Mouse (Mus musculus) ZHBTc4 (cell line): ENCODE results near the gene Pcsk6.
"Not testable (repeated sequence)": the region's sequence is repeated elsewhere in the genome, so short reads cannot be mapped to it uniquely, and the experiment has no call there.

Experiments used
- DNase-seq: peaks from one replicate; pipeline ENCODE4 v3.0.0-alpha.2; 2011; ENCODE audit warnings: low read depth, low spot score

The Pcsk6 gene

DNA sequence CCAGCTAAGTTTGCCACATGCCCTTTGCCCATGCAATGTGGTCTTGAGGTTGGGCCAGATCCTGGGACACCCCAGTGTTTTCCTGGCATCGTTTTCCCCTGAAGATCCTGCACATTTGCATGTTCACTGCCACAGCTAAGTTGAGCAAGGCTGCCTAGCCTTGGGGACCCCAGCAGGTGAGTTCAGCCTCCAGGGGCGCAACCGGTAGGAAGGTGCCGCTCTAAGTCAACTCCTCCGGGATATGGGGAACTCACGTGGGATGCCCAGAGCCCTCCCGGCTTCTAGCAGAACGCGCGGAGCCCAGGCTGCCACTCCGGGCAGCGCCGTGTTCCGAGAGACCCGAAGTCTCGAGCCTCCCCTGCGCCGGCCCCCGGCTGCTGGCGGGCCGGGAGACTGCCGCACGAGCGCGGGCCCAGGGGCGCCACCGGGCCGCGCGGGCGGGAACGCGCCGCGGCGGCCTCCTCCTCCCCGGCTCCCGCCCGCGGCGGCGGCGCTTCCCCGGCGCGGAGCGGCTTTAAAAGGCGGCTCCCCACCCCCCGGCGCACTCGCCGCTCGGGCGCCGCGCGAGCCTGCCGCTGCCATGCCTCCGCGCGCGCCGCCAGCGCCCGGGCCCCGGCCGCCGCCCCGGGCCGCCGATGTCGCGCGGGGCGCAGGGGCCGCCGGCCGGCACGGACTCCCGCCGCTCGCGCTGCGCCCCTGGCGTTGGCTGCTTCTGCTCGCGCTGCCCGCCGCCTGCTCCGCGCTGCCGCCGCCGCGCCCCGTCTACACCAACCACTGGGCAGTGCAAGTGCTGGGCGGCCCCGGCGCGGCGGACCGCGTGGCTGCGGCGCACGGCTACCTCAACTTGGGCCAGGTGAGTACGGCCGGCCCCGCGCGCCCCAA is at the start of gene Pcsk6:
TSS of gene Pcsk6 (plus strand) at position 144 of the 882 bp plus-strand sequence.
- peak; percentile 76 for DNase-seq

DNA sequence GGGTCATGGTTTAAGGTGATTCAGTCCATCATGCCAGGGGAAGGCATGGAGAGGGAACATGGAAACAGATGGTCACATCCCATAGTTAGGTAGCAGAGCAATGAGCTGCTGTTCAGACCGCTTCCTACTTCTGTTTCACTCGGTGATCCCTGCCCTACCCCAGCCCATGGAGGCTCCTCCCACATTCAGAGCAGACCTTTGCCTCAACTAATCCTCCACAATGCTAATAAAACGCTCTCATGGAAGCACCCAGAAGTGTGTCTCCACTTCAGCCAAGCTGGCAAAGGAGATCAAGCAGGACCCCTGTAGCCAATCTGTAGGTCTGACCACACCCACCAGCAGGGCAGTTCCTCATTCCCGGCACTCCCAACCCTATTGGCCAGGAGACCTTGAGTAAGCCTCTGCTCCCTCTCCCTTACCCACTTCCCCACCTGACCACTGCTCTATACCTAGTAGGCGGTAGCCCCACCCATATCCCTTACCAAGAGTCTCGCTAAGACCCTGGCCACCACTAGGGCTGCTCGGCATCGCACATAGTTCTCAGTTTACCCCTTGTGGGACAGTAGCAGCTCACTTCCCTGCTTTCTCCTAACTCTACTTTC is 47.8 kb upstream of the Pcsk6 start:
- DNase-seq = peak; percentile 19

DNA sequence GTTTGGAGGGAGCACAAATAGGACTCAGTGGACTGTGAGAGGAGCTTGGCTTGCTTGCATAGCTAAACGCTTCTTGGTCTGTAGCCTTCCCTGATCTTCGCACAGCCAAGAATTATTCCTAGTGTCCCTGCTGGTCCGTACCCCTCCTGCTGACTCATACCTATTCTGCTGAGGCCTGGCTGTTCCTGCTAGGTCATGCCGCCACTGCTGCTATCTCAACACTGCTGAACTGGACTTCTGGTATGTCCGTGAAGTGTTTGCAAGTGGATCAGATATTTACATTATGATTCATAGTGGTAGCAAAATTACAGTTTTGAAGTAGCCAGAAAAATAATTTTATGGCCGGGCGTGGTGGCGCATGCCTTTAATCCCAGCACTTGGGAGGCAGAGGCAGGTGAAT is 44.0 kb upstream of the Pcsk6 start:
- no peak for DNase-seq

DNA sequence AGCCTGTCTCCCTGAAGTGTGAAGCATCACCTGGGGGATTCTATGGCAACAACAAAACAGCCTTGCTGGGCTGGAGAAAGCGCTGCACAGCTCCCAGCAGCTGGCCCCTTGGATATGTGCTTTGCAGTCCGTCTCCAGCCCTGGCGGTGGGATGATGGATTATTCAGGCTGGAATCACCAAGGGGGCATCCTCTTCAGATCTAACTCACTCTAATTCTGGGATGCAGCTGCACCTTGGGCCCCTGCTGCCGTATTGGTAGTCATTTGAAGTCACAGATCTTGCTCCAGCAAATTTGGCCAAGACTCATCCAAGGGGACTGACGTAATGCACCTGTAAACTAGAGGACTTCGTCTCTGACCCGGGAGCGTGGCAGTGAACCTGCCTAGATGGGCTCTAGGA is 41.1 kb upstream of the Pcsk6 start:
- no peak for DNase-seq

DNA sequence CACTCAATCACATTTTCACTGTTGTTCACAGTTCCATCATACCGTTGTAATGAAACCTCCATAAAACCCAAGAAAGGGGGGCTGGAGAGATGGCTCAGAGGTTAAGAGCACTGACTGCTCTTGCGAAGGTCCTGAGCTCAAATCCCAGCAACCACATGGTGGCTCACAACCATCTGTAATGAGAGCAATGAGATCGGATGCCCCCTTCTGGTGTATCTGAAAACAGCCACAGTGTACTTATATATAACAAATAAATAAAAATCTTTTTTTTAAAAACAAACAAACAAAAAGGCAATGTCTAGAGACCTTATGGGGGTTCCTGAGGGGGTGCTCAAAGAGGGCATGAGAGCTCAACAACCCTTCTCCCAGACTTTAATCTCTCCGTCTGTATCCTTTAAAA is 39.6 kb upstream of the Pcsk6 start:
- DNase-seq = not testable (repeated sequence)

DNA sequence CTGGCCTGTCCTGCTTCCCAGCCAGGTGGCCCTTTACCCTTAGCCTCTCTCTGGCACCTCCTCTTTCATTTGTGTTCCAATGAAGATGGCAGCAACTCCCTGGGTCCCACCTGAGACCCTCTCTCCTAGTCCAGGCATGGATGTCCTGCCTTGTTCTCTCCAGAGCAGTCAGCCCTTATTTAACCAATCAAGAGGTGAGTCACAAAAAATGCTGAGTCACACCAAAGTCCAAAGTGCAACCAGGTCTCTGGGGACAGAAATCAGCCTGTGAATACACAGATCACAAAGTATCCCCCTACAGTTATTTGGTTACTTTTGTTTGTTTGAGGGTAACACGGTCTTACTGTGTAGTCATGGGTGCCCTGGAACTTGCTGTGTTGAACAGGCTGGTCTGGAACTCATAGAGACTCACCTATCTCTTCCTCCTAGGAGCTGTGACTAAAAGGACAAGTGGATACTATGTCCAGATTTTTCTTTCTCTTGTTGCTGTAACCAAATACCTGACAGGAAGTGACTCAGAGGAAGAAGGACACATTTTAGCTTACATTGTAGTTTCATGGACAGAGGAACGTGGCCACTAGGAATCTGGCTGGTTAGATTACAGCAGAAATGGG is 38.9 kb upstream of the Pcsk6 start:
- DNase-seq = no peak

DNA sequence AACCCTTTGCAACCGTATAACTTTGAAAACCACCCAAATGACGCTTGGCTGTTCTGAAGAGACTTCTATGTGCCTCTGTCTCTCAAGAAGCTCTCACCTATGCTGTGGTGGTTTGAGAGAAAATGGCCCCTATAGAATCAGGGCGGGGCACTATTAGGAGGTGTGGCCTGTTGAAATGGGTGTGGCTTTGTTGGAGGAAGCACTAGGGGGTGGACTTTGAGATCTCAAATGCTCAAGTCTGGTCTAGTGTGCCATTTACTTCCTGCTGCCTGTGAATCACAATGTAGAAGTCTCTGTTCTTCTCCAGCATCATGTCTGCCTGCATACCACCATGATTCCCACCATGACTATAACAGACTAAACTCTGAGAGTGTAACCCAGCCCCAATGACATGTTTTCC is 21.8 kb upstream of the Pcsk6 start:
- peak; percentile 72 for DNase-seq

DNA sequence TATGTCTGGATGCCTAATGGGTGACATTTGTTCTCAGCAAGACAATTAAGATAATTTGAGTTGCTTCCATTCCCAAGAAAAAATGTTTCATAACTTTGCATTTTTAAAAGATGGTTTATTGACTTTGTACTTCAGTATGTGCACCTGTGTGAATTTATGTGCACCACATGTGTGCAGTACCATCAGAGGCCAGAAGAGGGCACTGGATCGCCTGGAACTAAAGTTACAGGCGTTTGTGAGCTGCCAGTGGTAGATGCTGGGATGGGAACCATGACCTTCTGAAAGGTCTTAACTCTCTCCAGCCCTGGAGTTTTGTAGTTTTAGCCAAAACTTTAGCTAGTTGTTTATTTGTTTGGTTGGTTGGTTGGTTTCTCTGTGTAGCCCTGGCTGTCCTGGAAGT is 18.3 kb upstream of the Pcsk6 start:
- peak; percentile 71 for DNase-seq

DNA sequence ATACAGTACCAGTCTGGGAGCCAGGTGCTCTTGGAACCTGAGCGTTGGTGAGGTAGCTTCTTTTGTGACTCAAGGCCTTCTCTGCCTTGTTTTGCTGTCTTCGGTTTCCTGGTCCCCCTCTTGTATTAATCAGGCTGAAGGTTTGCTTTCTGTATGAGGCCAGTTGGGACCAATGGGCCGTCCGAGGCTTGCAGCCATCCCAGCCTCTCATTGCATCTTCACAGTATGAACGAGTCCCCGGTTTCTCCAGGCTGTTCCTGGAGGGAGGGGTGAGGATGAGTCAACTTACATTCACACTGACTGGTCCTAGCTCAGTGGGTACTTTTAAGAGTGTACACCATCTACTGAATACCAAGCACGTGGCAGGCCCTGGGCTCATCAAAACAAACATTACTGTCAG is 553 bp upstream of the Pcsk6 start:
- no peak for DNase-seq

DNA sequence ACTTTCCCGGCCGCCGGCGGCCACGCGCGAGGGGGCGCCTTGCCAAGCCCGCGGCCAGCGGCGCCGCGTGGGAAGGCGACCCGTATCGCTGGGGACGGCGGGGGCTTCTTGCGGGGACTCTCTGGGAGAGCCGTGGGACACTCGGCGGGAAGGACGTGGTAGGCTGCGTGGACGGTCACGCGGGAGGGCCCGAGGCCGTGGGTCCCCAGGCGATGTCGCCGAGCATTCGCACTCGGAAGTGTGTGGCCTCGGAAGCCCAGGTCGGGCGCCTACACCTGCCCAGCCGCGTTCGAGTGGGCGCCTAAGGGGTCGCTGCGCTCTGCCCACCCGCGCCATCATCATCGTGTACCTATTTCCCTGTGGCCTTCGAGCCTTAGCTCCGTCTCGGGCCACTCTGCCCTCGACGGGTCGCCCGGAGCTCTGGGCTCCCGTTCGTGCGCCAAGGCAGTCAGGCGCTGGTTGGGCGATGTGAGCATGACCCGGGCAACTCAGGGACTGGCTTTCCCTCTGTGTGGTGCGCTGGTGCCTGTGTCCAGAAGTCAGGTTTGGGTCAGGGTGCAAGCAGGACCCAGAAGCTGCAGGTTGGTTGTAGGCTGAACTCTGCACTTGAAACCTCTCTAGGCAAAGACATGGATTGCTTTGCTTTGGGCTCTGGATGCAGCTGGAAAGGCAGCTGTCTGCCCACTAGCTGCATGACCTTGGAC is 1.1 kb downstream of the Pcsk6 start:
- no peak for DNase-seq

DNA sequence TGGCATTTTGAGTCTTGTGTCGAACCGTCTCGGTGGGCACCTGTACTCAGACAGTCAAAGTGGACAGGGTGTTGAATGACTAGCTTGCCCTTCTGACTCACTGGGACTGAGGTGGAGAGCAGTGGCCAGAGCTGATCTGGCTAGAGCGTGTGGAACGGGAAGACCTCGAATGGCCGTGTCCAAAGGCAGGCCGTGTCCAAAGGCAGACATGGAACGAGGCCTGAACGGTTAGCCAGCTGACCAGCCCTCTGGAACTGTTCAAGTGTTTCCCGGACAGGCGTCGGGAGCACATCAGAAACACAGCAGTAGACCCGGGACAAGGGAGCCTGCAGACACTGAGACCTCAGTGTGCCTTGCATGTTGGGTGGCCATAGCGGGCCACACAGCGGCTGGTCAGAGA is 7.6 kb downstream of the Pcsk6 start:
- no peak for DNase-seq

DNA sequence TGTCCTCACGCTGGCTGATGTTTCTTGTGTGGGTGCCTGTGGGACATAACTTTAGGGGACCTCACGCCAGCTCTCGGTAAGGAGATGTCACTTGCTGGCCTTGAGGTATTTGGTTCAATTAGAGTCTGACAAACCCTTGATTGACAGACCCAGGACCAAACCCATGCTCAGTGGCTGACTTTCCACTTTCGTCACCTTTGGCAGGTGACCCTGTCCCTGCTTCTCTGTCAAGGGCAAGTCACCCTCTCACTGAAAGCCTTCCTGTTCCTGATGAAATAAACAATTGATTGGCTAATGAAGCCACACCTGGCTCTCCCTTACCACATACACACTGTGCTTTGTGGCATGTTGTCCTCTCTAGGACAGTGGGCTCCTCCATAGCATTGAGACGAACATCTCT is 8.3 kb downstream of the Pcsk6 start:
- DNase-seq = no peak

DNA sequence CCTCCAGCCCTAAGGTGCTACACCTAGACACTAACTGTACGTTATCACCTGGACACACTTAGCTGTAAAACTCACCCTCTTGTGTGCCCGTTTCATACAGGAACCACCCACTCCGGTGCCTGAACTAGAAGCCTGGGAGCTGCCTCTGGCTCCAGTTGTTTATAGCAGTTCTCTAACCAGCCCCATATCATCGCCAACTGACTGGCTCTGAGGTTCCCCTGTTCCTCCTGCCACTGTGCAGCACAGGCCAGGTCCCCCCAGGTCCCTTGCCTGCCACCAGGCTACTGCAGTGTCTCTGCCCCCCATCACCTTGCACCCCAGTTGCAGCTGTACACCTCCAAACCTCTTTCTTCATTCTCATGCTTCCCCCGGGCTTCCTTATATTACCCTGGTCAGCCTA is 8.7 kb downstream of the Pcsk6 start:
- no peak for DNase-seq

DNA sequence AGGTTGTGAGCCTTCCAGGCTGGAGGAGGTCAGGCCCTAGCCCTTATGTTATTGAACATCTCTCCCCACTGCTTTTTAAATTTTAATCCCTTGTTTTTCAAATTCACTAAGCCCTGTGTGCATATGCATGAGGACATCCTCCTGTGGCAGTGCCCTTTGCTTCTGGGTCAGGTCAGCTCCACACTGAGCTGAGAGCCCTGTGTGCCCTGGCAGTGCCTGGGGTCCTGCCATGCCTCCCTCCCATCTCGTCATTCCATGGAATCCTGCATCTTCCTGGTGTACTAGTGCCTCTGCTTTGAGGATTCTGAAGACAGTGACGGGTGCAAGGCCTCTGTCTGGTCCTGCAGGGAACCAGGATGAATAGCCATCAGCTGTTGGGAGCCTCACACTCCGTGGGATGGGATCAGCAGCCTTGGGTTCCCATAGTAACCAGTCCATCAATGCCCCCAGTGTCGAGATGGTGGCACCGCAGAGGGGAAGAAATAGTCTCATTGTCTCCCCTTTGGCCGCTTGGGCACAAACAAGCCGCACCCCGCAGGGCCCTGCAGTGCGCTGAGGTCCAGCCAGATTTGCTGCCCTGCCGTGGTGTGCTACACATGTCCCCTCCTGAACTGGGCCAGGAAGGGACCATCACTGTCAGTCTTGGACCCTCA is 9.5 kb downstream of the Pcsk6 start:
- peak; percentile 46 for DNase-seq

DNA sequence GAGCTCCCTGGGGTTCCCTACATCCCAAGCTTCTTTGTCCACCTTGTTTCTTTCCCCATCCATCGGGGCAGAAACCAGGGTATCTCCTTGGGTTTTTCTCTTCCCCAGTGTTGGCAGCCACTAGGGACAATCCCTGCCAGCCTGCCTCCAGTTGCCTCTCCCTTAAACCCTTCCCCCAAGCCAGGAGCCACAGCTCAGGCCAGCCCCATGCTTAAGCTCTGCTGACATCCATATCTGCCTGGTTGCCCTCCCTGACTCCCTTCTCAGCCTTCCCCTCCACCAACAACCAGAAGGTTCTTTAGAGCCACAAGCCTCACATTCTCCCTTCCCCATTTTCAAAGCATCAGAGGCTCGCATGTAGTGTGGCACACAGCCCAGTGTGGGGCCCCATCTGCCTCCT is 10.3 kb downstream of the Pcsk6 start:
- DNase-seq = peak; percentile 57

DNA sequence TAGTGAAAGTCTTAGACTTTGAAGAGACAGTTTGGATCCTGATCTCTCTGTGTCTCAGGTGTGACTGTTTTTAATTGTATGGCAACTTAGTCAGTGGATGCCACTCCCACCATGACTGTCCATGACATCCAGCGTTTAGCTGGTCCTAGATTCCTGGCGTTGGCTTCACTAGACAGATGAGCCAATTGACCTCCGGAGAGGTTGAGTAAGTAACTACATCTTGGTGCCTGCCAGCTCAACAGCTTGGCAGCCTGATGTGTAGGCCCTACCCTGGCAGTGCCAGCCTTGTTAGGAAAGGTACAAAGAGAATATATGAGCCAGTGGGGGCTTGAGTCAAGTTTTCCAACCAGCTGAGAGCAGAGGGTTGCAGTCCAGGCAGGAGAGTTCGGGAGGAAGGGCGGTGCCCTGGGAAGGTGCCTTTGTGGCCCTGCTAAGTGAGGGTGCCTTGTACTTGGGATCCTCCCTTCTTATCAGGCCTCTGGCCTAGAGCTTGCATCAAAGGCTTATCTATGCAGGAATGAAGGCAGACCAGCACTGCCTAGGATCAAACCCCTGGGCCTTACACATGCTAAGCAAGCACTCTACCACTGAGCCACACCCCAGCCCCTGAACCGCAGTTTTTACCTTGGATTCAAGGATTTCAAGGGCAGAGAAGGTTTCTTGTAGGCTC is 11.8 kb downstream of the Pcsk6 start:
- peak; percentile 97 for DNase-seq

DNA sequence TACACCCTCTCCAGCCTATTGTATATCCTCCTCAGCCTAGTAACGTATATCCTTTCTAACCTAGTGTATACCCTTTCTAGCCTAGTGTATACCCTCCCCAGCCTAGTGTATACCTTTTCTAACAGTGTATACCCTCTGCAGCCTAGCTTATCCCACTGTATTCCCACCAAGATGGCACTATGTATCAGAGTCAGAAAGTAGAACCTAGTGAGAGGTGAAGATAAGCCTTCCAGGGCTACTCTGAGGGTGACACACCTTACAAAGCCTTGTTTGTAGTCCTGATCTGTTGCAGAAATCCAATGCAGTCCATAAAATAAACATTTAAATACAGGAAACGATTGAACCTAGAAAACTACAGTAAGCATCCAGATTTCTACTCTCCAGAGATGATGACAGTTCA is 12.4 kb downstream of the Pcsk6 start:
- no peak for DNase-seq

DNA sequence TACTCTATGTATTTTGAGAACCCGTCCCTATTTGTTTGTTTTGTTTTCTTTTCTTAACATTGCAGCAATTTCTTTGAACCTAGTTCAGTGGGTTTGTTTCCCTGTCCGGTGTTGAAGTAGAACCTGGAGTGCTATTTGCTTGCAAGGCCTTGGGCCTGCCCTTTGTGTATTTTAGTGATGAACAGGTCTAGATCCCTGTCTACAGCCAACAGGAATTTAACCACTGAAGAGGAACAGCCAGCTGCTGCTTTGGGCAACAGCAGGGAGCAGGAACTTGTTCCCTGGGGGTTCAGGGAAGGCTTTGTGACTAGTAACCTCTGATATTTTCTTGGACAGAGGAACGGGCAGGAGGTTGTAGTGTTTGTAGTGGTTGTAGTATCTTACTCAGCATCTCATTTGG is 15.1 kb downstream of the Pcsk6 start:
- no peak for DNase-seq

DNA sequence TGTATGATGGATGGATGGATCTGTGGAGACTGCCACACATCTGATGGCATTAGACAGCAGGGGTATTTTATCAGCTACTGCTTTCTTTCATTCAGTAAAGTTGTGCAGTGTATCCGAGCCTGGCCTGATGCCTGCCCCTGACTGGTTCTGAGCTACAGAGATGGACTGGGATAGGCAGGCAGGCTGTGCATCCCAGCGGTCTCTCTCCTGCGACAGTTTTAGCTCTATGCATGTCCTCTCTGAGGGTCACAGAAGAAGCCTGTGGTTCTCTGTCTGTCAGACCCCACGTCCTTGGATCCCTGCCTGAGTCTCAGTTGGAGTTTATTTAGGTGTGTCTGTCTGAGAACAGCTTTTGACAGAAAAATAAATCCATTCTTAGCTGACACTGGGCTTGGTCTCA is 16.7 kb downstream of the Pcsk6 start:
- no peak for DNase-seq

DNA sequence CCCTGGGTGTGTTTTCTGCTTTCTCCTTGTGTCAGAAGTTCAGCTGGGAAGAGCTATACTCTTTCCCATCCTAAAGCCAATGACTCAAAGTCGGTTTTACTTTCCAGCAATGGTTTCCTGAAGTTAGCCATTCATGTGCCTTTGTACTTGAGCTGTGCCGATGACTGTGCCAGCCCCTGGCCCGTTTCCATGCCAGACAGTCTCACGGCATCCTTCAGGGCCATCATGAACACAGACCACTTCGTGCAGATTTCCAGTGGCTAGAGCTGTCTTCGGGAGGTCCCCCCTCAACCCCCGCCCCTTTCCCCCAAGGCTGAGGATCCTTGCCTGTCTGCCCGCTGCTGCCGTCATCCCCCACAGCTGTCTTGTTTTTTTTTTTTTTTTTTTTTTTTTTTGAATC is 17.8 kb downstream of the Pcsk6 start:
- no peak for DNase-seq

DNA sequence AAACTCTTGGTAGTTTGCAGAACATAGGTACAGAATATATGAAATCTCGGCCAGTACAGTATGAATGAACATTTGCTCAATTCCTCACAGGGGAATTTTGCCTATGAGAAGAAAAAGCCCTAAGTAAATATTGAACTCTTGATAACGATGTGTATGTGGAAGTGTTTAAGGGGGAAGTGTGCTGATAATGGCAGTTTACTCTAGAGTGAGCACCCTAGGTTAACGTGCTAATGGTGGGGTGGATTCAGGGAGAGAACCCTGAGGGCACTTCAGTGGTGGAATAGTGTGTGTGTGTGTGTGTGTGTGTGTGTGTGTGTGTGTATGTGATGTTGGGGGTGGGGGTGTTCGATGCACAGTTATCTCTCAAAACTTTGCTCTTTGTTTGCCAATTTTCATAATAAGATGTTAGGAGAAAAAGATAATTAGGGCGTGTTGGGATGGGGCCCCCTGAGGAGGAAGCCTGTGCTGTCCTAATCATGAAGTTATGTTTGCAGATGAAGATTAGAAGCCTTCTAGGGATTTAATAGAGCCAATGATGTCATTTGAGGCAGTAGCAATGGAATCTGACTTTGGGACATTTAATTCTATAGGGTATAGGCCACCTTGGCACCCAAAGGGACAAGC is 19.2 kb downstream of the Pcsk6 start:
- DNase-seq = no peak
